Mouse (Mus musculus): ENCODE results near the gene Prpf38a. TPM values are rescaled to one million over a fixed set of nuclear protein-coding genes. Genes with fewer than 3 reads are reported as not detected.

Prpf38a gene
- 34.9 TPM for polyA plus RNA-seq (2014; fragmentation: Illumina TruSeq; extraction: RNeasy Lipid Tissue Mini Kit (QIAGEN cat#74804); ENCODE audit: insufficient read depth, low read depth, low replicate concordance)

GRCm38 (mm10) chr4:108578840-108579742 lies at the start of gene Prpf38a, which contains the start of gene Orc1:
Gene Prpf38a, minus strand, starts transcription at chr4:108579336.
Gene Orc1, plus strand, starts transcription at chr4:108579423.

GRCm38 (mm10) chr4:108619587-108620341 lies 40.6 kb upstream of the Prpf38a start, which contains the start of gene Cc2d1b:
Gene Cc2d1b, plus strand, starts transcription at chr4:108619940.

Other genes starting within 250 kb of the Prpf38a start
- 0.83 TPM for gene Shisal2a, start 196.0 kb downstream of the Prpf38a start, polyA plus RNA-seq (2014; fragmentation: Illumina TruSeq; extraction: RNeasy Lipid Tissue Mini Kit (QIAGEN cat#74804); ENCODE audit: insufficient read depth, low read depth, low replicate concordance)
- 25.2 TPM for gene Gpx7, start 172.4 kb downstream of the Prpf38a start, polyA plus RNA-seq (2014; fragmentation: Illumina TruSeq; extraction: RNeasy Lipid Tissue Mini Kit (QIAGEN cat#74804); ENCODE audit: insufficient read depth, low read depth, low replicate concordance)
- 15.4 TPM for gene Tut4, start 119.9 kb downstream of the Prpf38a start, polyA plus RNA-seq (2014; fragmentation: Illumina TruSeq; extraction: RNeasy Lipid Tissue Mini Kit (QIAGEN cat#74804); ENCODE audit: insufficient read depth, low read depth, low replicate concordance)
- 0.25 TPM for gene Orc1, start 87 bp upstream of the Prpf38a start, polyA plus RNA-seq (2014; fragmentation: Illumina TruSeq; extraction: RNeasy Lipid Tissue Mini Kit (QIAGEN cat#74804); ENCODE audit: insufficient read depth, low read depth, low replicate concordance)
- 16.9 TPM for gene Cc2d1b, start 40.6 kb upstream of the Prpf38a start, polyA plus RNA-seq (2014; fragmentation: Illumina TruSeq; extraction: RNeasy Lipid Tissue Mini Kit (QIAGEN cat#74804); ENCODE audit: insufficient read depth, low read depth, low replicate concordance)
- not detected for gene 3110021N24Rik, start 140.3 kb upstream of the Prpf38a start, polyA plus RNA-seq (2014; fragmentation: Illumina TruSeq; extraction: RNeasy Lipid Tissue Mini Kit (QIAGEN cat#74804); ENCODE audit: insufficient read depth, low read depth, low replicate concordance)
- gene Zfyve9, start 201.5 kb upstream of the Prpf38a start, polyA plus RNA-seq (2014; fragmentation: Illumina TruSeq; extraction: RNeasy Lipid Tissue Mini Kit (QIAGEN cat#74804); ENCODE audit: insufficient read depth, low read depth, low replicate concordance) = 7.8 TPM